Mouse (Mus musculus) monocyte, adult 5-6 weeks (primary cell): ENCODE data around the gene Itsn1. TPM values are rescaled to one million over a fixed set of nuclear protein-coding genes. Genes with fewer than 3 reads are reported as not detected.

Source experiments
- ATAC-seq: fragments of 153-309, 156-312 bp; replicated peaks from 2 replicates; pipeline ENCODE4 v1.8.0; 2017; ENCODE audit warnings: mild to moderate bottlenecking; ENCODE audit not compliant: low TSS enrichment, insufficient number of reproducible peaks, severe bottlenecking, poor library complexity, low FRiP score
- total RNA-seq: library from RNA; stranded (forward); fragments of 200-1000, 200-491, 200-594 nt; gene quantifications from 3 replicates; pipeline ENCODE4 v1.2.3, GENCODE M21; 2017

Itsn1 gene
- total RNA-seq, 1 experiment from 2014 or later: 27.7 TPM

DNA sequence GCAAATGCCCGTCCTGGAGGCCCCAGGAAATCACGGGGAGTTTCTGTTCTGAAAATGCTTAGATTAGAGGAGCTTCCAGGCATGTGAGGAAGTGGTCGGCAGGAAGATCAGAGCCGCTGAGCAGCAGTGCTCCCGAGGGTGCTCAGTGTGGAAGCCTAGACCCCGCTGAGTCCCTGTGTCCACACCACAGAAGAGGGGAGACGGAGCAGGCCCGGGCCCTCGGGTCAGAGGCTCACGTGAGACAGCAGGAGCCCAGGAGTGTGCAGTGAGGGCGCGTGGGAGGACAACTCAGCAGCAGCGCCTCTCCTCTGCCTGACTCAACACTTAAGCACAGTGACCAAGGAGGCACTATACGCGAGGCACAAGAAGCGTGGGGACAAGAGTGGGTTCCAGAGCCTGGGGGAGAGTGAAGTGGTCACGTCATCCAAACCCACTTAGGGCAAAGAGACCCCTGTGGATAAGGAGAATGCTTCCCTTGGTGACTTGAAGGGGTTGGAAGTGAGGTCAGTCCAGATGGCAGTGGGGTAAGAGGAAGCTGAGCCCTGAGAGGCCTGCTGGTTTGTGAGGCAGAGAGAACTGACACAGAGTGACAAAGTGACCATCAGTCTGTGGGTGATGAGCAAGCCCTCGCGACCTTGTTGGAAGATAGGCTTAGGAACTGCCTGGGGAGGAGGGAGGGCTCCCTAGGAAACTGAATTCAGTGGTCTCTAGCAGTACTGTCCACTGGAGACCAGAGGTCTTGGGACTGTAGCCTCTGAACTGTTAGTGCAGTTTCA, 122.6 kb downstream of the Itsn1 start:
- no peak for ATAC-seq

GRCm38 (mm10) chr16:91852753-91853152, 123.7 kb downstream of the Itsn1 start:
- ATAC-seq: no peak

- ATAC-seq: no peak
Observed at GRCm38 (mm10) chr16:91853223-91853622, 124.1 kb downstream of the Itsn1 start.

DNA sequence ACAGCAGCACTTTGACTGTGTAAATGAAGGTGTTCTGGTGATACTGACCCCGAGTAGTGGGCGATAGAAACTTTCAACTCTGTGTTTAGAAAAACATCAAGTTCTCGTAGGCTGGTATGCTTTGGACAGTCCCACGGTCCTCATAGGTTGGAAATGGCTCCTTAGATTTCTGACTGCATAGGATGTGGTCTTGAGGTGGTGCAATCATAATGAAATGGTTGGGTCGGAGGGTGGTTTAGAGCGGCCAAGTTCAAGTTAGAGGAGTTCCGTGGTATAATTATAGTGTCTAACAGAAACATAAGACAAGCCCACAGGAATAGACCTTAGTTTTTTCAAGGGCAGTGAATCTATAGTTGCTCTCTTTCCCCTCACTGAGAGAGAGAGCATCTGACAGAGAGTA, 129.6 kb downstream of the Itsn1 start:
- ATAC-seq: no peak

GRCm38 (mm10) chr16:91859203-91859602, 130.1 kb downstream of the Itsn1 start:
- ATAC-seq: no peak

DNA sequence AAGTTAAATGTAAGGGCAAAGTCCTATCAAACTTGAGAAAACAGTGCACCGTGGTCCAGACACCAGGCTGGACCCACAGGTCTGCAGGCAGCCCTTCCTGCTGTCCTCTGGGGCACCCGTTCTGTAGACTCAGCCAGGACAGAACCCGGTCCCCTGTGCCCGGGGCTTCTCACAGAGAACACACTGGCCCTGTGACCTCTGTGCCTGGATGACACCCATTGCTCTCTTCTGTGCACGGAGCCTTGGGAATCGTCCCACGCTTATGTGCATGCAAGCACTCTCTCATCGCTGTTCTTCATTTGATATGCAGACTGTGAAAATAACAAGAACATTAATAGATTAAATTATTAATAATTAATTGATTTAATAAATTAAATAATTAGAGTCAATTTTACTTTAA, 130.9 kb downstream of the Itsn1 start:
- ATAC-seq: no peak

DNA sequence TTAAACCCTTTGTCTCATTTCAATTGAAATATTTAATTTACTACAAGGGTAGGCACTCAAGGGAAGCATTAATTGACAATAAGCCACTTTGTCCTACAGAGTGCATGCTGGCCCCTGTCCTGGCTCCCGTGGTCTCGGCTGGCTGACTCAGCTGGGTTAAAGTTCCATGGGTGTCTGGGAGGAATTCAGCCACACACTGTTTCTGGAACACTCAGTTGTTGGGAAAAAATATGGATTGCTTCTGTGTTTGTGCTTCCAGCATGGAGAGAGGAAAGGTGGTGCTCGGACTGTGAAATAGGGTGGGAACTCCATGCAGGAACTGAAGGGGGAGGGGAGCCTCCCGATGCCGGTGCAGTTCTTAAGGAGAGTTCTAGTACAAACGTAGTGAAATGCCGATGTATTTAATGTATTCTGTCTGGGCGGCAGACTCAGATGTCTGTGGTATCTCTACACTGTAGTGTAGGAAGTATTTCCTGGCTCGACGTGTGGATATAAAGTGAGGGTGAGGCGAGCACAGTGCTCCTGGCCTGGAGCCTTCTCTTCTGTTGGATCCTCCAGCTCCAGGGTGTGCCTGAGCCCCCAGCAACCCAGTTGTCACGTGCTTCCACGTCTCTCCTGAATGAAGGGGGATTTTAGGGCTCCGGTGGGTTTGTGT, 131.5 kb downstream of the Itsn1 start:
- no peak for ATAC-seq

GRCm38 (mm10) chr16:91861784-91862371, 132.8 kb downstream of the Itsn1 start:
- no peak for ATAC-seq

- ATAC-seq: no peak
Observed at GRCm38 (mm10) chr16:91862836-91863235, 133.8 kb downstream of the Itsn1 start.

DNA sequence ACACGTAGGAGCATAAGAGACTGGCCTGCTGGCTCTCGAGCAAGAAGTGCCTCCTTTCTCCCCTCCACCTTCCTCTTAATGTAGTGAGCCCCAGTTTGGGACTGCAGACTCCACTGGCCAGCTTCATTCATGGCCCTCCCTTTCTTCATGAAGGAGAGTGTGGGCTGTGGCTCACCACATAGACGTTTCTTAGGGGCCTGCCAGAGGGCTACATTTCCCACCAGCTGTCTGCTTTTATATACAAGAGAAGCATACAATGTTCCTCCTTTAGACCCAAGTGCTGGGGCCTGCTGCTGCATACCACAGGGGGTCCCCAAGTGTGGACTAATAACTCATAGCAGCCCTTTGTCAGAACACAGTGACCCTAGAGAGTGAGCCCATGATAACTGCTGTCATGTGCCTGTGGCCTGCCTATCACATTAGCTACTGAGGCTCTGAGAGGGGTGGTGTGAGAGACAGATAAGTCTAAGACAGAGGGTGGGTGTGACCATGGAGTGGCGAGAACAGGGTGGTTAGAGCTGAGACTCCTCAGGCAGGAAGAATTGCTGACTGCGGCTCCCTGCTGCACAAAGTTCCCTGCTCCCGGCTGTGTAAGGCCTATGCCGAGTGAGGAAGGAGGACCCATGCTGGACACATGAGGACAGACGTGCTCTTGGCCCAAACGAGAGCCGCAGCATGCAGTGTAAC, 135.7 kb downstream of the Itsn1 start:
- no peak for ATAC-seq

DNA sequence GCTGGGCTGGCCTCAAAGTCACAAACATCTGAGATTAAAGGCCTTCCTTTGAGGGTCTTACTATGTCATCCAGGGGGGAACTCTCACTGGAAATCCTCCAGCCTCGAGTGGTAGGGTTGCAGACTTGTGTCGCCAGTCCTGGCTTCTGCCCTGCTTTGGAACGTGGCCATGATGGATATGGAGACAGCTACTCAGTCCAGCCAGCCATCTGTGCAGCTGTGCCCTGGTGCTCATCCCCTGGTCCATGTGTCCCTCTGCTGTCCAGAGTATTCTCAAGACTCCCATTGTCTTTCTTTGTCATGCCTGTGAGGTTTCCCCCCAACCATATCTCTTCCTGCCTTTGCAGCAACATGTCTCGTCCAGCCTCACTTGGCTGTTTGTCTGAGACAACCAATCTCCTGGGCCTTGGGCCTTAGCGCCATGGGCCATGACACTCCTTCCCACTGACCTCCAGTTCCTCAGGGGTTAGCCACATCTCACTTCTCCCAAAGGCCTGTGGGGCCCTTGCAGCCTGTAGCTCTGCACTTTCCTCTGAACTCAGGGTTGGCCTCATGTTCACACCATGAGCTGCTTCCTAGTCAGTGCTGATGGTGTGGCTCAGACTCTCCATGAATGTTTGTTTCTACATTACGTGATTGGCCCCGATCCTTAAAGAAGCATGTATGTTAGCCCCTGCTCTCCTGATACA, 136.6 kb downstream of the Itsn1 start:
- ATAC-seq: no peak

GRCm38 (mm10) chr16:91866258-91866634, 137.2 kb downstream of the Itsn1 start:
- ATAC-seq: no peak

- no peak for ATAC-seq
Observed at GRCm38 (mm10) chr16:91867672-91868071, 138.6 kb downstream of the Itsn1 start.

DNA sequence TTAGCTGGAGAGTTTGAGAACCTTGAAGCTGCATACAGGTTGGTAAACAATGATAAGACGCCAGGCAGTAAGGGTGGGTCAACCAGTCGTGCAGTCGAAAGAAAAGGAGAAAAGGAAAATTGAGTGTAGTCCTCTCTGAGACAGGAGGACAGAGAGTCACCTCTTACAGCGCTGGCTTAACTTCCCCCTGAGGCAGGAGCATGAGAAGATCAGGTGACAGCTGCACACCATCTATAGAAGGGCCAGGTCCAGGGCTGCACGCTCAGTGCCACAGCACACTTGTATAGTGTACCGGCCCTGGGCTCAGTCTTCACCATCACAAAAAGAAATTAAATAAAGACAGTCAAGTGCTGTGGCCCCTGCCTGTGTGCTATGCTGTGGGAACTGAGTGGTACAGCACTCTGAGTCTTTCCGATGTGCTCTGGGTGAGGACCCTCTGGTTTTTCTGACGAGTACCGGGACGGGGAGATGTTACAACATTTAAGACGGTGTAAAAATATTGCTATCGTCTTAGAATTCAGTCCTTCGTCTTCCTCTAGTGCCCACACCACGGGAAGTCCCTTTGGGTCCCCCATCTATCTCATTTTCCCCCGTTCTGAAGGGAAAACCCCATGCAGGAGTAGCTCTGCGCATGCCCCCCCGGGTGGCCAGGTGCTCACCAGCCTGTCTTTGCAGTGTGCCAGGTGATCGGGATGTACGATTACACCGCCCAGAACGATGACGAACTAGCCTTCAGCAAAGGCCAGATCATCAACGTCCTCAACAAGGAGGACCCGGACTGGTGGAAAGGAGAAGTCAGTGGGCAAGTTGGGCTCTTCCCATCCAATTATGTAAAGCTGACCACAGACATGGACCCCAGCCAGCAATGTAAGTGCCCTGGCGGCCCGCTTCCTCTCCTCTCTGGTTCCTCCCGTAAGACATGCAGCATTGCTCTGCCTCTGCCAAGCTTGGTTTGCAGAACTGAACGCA, 140.1 kb downstream of the Itsn1 start:
- ATAC-seq: peak; percentile 88

GRCm38 (mm10) chr16:91870158-91870582, 141.1 kb downstream of the Itsn1 start:
- ATAC-seq: peak; percentile 61

DNA sequence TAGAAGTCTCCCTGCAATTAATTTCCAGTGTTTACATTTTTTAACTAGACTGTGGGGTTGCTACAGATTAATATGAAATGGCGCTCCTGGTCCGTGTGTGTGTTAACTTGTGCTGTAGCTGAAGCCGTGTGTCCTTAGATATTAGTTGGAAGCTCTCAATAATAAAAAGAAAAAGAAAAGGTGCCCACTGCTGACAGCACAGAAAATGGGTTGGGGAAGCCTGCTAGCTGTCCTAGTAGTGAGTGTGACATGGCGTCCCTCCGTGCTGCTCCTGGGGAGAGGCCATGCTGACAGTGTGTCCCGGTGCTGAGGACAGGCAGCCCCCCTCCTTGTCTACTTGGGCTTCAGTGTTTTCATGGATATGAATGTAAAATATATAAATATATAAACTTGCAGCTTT, 142.1 kb downstream of the Itsn1 start:
- no peak for ATAC-seq

- no peak for ATAC-seq
Observed at GRCm38 (mm10) chr16:91873695-91874094, 144.6 kb downstream of the Itsn1 start.
